Comparison of ENCODE assay signal across 8 mouse cellular contexts in genomic region chr8:44826936-44827335, GRCm38 (mm10).
A peak's percentile ranks its signal among the peaks of the same experiment; 100 is the strongest.
DNase-seq lines count a peak whose midpoint lies in the region; ATAC-seq lines count a peak whose summit lies in the region.

No protein-coding gene starts in this region.

- H3K4me2 ChIP-seq in hindbrain, embryonic 12.5 days (replicated peaks): no peak overlapping the region; the same call in 1 of the 2 replicates

- 29% methylated on average over 13 of the region's 13 CpGs for WGBS in hindbrain, embryonic 12.5 days

- ATAC-seq in hindbrain, embryonic 12.5 days (ENCODE audit: low FRiP score): peak; percentile 72; the same call in 1 of the 2 replicates

- H3K4me3 ChIP-seq in hindbrain, embryonic 12.5 days: no peak overlapping the region

- H3K9ac ChIP-seq in hindbrain, embryonic 12.5 days: no peak overlapping the region

- H3K4me1 ChIP-seq in hindbrain, embryonic 12.5 days: peaks cover 4% of the 10 kb centered on the region; the same call in 1 of the 2 replicates

- no peak overlapping the region for H3K27ac ChIP-seq in hindbrain, embryonic 12.5 days

- peaks cover 9% of the 10 kb centered on the region for H3K9me3 ChIP-seq in hindbrain, embryonic 12.5 days (replicated peaks)

- H3K27me3 ChIP-seq in hindbrain, embryonic 12.5 days: no peaks in the 10 kb centered on the region

- peak; percentile 9 for DNase-seq in adipocyte (ENCODE audit: low spot score)
- peak; percentile 12 for DNase-seq in cerebellum, adult 8-10 months
- DNase-seq in frontal cortex, adult 2 months (ENCODE audit: extremely low spot score in 1 of 2, low spot score in 1 of 2): peak; percentile 1 to 29
- peak; percentile 13 for DNase-seq in layer of hippocampus, adult 9-10 months (ENCODE audit: low spot score)
- DNase-seq in mesoderm, embryonic 11.5 days (ENCODE audit: low read depth, low spot score): peak; percentile 86
- peak; percentile 14 for DNase-seq in skeletal muscle tissue, adult 2 months (ENCODE audit: low read depth, low spot score)
- no peak for DNase-seq in spleen, adult 12 weeks (ENCODE audit: low spot score)

- H3K36me3 ChIP-seq in hindbrain, embryonic 12.5 days: no peaks in the 10 kb centered on the region
